Mouse (Mus musculus) gonadal fat pad, adult 2 months (tissue): ENCODE measurements around the gene Ndufaf7. TPM values are rescaled to one million over a fixed set of nuclear protein-coding genes. Genes with fewer than 3 reads are reported as not detected.

Experiments used
- DNase-seq: peaks from one replicate; pipeline ENCODE4 v3.0.0-alpha.2; 2012; ENCODE audit warnings: low read depth
- polyA plus RNA-seq: library from polyadenylated mRNA; depleted of rRNA; stranded (reverse); fragments of >200 nt; gene quantifications from 2 replicates; pipeline ENCODE4 v1.2.3, GENCODE M21; 2012; rRNA removed

The Ndufaf7 gene
- polyA plus RNA-seq, 1 experiment: 10.8 TPM

DNA sequence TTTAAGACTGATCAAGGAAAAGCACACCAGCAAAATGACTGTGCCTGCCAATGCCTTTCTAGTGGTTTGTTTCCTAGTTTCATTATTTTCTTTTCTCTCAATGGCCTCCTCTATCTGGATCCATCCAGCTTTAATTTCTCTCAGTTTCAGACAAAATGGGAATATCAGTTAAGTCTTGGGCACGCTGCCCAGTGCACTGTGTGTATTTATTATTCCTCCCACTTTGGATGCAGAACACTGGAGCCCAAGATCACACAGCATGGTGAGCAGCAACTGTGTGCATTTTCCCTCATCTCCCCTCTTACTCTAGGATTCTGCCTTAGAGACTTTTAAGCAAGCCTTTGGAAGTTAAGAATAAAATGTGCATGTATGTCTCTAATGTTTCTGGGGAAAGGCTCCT, 27.5 kb downstream of the Ndufaf7 start:
- DNase-seq: no peak

DNA sequence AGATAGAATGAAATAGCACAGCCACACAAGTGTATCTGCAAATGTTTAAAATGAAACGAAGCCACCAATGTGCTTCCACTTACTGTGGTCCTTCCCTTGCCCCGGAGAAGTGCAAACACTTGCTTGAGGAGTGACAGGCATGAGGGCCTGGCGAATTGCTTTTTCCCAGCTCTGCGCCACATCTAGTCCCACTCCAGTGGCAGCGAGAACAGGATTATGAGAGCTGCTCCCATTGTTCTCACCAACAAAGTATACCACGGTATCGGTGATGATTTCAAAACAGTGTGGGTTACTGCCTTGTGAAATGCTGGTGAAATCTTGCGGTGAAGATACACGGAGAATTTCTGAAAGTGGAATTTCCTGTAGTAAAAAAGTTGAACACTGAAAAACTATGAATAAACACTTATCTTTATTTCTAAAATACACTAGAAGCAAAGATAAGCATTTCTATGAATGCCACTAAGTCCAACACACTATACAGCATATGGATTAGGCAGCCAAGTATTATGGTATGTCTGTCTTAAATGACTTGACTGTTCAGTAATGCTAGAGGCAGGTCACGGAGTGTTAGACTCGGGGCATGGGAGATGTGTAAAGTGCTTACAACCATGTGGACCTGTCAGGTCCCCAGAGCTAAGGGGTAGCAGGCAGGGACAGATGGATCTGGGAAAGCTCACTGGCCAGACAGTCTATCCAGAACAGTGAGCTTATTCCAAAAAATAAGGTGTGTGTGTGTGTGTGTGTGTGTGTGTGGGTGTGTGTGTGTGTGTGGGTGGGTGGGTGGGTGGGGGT, 29.4 kb downstream of the Ndufaf7 start:
- DNase-seq: no peak

DNA sequence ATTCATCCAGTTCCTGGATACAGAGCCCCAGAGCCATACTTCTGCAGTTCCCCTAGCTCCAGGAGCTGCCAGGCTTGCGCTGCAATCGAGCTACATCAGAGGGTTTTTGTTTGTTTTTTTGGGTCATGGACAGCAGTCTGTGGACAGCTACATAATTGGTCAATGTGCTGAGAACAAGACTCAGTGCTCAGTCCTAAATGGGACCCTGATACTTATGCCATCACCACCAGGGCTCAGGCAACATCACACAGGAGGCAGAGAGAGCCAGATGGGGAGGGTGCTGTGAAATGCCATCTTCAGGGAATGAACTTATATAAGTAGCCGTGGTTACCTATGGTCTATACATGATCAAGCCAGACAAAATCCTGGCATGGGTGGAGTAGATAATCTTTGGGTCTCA, 31.6 kb downstream of the Ndufaf7 start:
- DNase-seq: no peak

DNA sequence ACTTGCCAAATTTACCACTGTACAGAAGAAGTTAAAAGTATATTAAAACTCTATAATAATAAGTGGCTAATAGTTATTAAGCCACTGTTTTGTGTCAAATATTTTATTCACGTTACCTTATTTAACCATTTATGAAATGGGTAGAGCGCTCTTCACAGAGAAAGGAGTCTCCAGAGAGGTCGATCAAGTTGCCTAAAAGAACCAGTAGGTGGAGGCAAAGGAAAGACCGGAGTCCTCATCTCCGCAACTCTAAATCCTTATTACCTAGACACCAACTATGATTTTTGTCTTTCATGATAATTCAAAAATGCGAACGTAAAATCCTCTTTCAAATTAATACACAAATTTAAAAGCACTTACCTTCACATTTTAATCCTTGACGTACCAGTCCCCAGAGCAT, 46.2 kb downstream of the Ndufaf7 start:
- DNase-seq: no peak

- no peak for DNase-seq
Observed at GRCm38 (mm10) chr17:78983736-78984135, 46.8 kb downstream of the Ndufaf7 start.

GRCm38 (mm10) chr17:78989015-78989414, 52.1 kb downstream of the Ndufaf7 start:
- DNase-seq: no peak

DNA sequence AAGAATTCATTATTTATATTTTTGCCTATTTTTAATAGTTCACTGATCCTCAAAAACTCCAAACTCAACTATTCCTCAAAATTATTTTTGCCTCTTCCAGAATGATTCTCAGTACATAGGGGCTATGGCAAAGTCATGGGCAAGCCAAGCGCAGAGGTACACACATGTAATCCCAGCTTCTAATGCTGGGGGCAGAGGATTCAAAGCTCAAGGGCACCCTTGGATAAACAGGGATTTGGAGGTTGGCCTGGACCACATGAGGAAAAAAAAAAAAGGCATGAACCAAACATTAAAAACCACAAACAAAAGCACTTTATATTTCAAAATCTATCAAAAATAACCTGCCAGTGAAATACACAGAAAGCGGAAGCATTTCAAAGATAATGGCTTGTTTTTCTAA, 54.6 kb downstream of the Ndufaf7 start:
- DNase-seq: no peak

DNA sequence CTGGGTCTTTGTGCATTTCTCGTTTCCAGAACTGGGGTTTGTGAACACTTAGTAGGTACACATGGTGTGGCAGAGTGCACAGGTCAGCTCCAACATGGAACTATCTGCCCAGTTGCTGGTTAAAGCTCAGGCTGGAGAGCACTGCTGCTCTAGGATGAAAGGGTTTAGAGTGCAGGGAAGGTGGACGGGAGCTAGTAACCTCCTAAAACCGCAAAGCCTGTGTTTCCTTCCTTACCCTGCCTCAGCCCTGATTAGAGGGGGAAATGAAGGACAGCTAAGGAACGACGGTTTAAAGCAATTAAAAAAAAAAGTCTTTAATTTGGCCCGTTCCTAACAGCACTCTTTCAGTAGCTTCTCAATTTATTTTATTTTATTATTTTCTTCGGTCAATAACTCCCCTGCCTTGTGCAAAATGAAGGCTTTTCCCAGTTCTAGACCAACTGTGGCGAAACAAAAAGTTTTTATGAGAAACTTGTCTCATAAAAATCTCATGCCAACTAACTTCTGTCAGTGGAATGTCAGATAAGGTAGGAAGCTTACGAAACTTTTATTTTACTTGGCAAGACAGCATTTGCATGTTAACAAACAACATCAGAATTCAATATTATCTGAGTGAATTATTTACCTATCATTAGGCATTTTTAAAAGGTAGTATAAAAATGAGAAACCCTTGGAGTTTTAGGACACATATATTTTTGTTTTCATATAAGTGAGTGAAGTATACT, 55.5 kb downstream of the Ndufaf7 start:
- no peak for DNase-seq

DNA sequence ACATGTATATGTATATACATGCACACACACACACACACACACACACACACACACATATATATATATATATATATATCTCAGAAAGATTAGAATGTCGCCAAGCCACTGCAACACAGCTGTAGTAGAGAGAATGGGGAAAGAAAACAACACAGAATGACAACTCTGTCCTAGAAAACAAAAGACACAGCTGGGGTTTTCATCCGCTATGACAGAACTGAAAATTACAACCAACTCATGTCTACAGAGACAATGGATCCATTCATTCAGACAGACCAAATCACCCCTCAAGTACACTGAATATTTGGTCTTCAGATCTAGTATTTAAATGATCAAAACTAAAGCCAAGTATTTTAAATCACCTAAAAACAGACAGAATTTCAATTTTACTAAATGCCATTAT, 56.7 kb downstream of the Ndufaf7 start:
- DNase-seq: no peak

GRCm38 (mm10) chr17:78994382-78994781, 57.4 kb downstream of the Ndufaf7 start:
- no peak for DNase-seq

DNA sequence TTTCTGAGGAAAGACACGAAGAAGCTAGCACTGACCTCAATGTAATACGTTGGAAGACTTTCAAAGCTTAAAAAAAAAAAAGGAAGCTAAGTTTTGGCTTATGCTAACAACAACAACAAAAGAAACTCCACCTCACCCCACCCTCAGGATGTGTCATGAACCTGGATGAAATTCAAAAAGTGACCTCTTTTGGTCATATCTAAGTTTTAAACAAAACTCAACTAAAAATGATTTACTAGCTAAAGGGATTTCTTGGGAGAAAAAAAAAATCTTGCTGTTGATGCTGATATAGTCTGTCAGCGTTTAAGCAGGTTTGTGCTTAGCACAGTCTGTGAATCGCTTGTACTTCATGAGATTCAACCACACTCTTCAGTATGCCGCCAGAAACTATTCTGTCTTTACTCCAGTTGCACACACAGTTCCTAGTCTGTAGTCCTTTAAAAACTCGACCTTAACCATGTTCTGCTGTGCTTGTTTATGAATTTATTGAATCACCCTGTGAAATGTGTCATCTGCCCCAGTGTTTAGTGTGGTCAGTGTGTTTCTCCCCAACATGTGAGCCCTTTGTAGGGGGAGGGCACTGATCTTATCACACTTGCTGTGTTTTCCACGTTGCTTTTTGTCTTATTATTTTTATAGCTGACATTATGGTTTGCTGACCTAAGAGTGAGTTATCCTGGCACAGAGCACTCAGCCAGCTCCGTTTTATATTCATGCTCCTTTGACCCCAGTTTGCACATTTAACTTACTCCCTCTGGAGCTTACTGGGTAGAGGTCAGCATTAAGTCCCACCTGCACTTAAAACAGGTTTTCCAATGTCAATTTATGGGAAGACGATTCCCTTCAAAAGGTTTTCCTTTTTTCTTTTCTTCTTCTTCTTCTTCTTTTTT, 58.2 kb downstream of the Ndufaf7 start:
- DNase-seq: no peak

Other genes starting within 250 kb of the Ndufaf7 start
- gene Strn, start 199.9 kb upstream of the Ndufaf7 start, polyA plus RNA-seq: 9.6 and 11.7 TPM in 2 replicates
- gene Heatr5b, start 101.8 kb upstream of the Ndufaf7 start, polyA plus RNA-seq: 21.5 and 23.5 TPM in 2 replicates
- gene Gpatch11, start 101.6 kb upstream of the Ndufaf7 start, polyA plus RNA-seq: 9.7 and 13.6 TPM in 2 replicates
- gene Eif2ak2, start 54.6 kb upstream of the Ndufaf7 start, polyA plus RNA-seq: 4.0 and 5.5 TPM in 2 replicates
- gene Sult6b1, start 30.1 kb upstream of the Ndufaf7 start, polyA plus RNA-seq: not detected in 2 replicates
- gene Cebpzos, start 20.6 kb upstream of the Ndufaf7 start, polyA plus RNA-seq: 10.7 and 12.9 TPM in 2 replicates
- 4.1 and 4.9 TPM in 2 replicates for gene Cebpz, start 70 bp upstream of the Ndufaf7 start, polyA plus RNA-seq
- 9.9 and 11.6 TPM in 2 replicates for gene Prkd3, start 83.7 kb downstream of the Ndufaf7 start, polyA plus RNA-seq
- 7.6 and 10.5 TPM in 2 replicates for gene Qpct, start 114.8 kb downstream of the Ndufaf7 start, polyA plus RNA-seq